Mouse (Mus musculus) liver, embryonic 18 days (tissue): ENCODE data around the gene Herc1. TPM values are rescaled to one million over a fixed set of nuclear protein-coding genes. Genes with fewer than 3 reads are reported as not detected.

ENCODE experiments used
- polyA plus RNA-seq: library from polyadenylated mRNA; depleted of rRNA; stranded (reverse); fragments of >200 nt; gene quantifications from 2 replicates; pipeline ENCODE4 v1.2.3, GENCODE M21; 2012; rRNA removed

Herc1 gene
- polyA plus RNA-seq, result 16.8 and 18.2 TPM in 2 replicates

GRCm38 (mm10) chr9:66349860-66350787, at the start of gene Herc1:
Herc1 (plus strand) TSS chr9:66350450.

GRCm38 (mm10) chr9:66514256-66514770, 164.1 kb downstream of the Herc1 start, which contains the start of gene Fbxl22:
Fbxl22 (minus strand) TSS chr9:66514593.

Other genes starting within 250 kb of the Herc1 start
- gene Snx1, start 223.9 kb upstream of the Herc1 start, polyA plus RNA-seq, result 32.2 and 32.5 TPM in 2 replicates
- 35.0 and 35.9 TPM in 2 replicates for gene Ciao2a, start 223.8 kb upstream of the Herc1 start, polyA plus RNA-seq
- 12.3 and 14.3 TPM in 2 replicates for gene Dapk2, start 192.2 kb upstream of the Herc1 start, polyA plus RNA-seq
- gene Fbxl22, start 164.1 kb downstream of the Herc1 start, polyA plus RNA-seq, result 0.20 and 0.32 TPM in 2 replicates
- gene Usp3, start 242.7 kb downstream of the Herc1 start, polyA plus RNA-seq, result 9.7 and 10.1 TPM in 2 replicates